Mouse (Mus musculus) limb, embryonic 10.5 days (tissue): ENCODE measurements around the gene Akr1e1. TPM values are rescaled to one million over a fixed set of nuclear protein-coding genes. Genes with fewer than 3 reads are reported as not detected.

Source experiments
- DNase-seq: peaks from one replicate; pipeline ENCODE4 v3.0.0-alpha.2; 2017; ENCODE audit warnings: low spot score
- H3K27ac ChIP-seq: fragments of 300-500 bp; sonication (generic); 2 replicates; pipeline ENCODE4 v1.5.1; 2016; ENCODE audit warnings: mild to moderate bottlenecking
- H3K27me3 ChIP-seq: fragments of 300-500 bp; sonication (generic); 2 replicates; pipeline ENCODE4 v1.6.1; 2016; ENCODE audit warnings: low read depth, mild to moderate bottlenecking; ENCODE audit not compliant: poor library complexity, severe bottlenecking
- H3K36me3 ChIP-seq: fragments of 300-500 bp; sonication (generic); 2 replicates; pipeline ENCODE4 v1.6.1; 2016; ENCODE audit warnings: mild to moderate bottlenecking, moderate library complexity
- H3K4me1 ChIP-seq: fragments of 300-500 bp; sonication (generic); 2 replicates; pipeline ENCODE4 v1.6.1; 2016
- H3K4me3 ChIP-seq: fragments of 300-500 bp; sonication (generic); 2 replicates; pipeline ENCODE4 v1.5.1; 2016; ENCODE audit warnings: mild to moderate bottlenecking, moderate library complexity
- H3K9me3 ChIP-seq: fragments of 300-500 bp; sonication (generic); replicated peaks from 2 replicates; pipeline ENCODE4 v1.6.1; 2016; ENCODE audit warnings: mild to moderate bottlenecking
- WGBS: fragments of 180-500 bp; shearing (Covaris S2); methylation state at CpG from one replicate; pipeline ENCODE4 v1.1.7; 2016; 5-methylcytosine and 5-hydroxymethylcytosine counted together
- polyA plus RNA-seq: library from polyadenylated mRNA; unstranded; fragments of >200 nt; fragmentation: Nextera tagmentation; extraction: Ambion mirVana; gene quantifications from 2 replicates; pipeline ENCODE4 v1.2.1, GENCODE M21; 2016

Akr1e1 gene
- polyA plus RNA-seq, 1 experiment from 2014 or later = 42.2 TPM

DNA sequence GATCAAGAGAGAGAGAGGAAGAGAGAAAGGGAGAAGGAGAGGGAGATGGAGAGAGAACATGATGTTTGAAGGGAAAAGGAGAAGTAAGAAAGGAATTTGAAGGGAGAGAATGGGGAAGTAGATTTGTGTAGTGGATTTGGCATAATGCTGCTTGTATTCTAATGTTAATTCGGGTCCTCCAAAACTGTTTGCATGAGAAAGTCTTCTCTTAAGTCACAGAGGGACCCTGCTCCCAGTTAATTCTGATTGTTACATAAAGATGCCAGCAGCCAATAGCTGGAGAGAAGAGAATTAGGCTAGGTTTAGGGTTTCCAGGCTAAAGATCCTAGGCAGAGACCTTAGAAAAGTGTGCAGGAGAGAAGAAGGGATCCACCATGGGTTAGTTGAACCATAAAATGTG lies 49.8 kb downstream of the Akr1e1 start:
- WGBS = 83% methylated on average over 1 of the region's 1 CpGs
- no peak overlapping the region for H3K27ac ChIP-seq
- H3K4me3 ChIP-seq = no peak overlapping the region
- no peaks in the 10 kb centered on the region for H3K4me1 ChIP-seq
- no peak for DNase-seq
- H3K9me3 ChIP-seq = no peaks in the 10 kb centered on the region
- H3K27me3 ChIP-seq = no peaks in the 10 kb centered on the region
- no peaks in the 10 kb centered on the region for H3K36me3 ChIP-seq

Other genes with a start within 250 kb of the Akr1e1 start
- not detected in 2 replicates for gene Akr1c6, start 174.9 kb downstream of the Akr1e1 start, polyA plus RNA-seq
- not detected in 2 replicates for gene Akr1c20, start 85.8 kb downstream of the Akr1e1 start, polyA plus RNA-seq
- not detected in 2 replicates for gene Akr1c21, start 35.1 kb downstream of the Akr1e1 start, polyA plus RNA-seq